Mouse (Mus musculus): ENCODE results near the gene Lrp4. TPM values are rescaled to one million over a fixed set of nuclear protein-coding genes. Genes with fewer than 3 reads are reported as not detected.

Gene Lrp4
- polyA plus RNA-seq (2015; fragmentation: Nextera tagmentation; extraction: Ambion mirVana) = 3.2 and 3.8 TPM in 2 replicates

GRCm38 (mm10) chr2:91457259-91457655 lies at the start of gene Lrp4:
Lrp4 (plus strand) TSS chr2:91457511.
- peak; percentile 59 for ATAC-seq (ENCODE audit: extremely low read depth, insufficient number of reproducible peaks, low FRiP score, low TSS enrichment)
- Histone ChIP-seq H3K4me1 (peaks cover 57% of the 10 kb centered on the region), H3K9me3 (0 out of 2 replicates have a peak, but pooled peaks cover 3% of the 10 kb centered on the region), H3K36me3 (peaks cover 3% of the 10 kb centered on the region; the same call in 1 of the 2 replicates), H3K9ac (peak within 1 kb of the TSS; percentile 85), H3K27ac (replicated peaks) (peak within 1 kb of the TSS; percentile 86), H3K4me3 (peak within 1 kb of the TSS; percentile 70), H3K4me2 (peak within 1 kb of the TSS; percentile 96), H3K27me3 (replicated peaks) (no peaks in the 10 kb centered on the region; the same call in 1 of the 2 replicates)
- WGBS = 0% methylated on average over 6 of the region's 36 CpGs

GRCm38 (mm10) chr2:91408031-91408430 lies 49.3 kb upstream of the Lrp4 start:
- Histone ChIP-seq H3K4me3 (no peak overlapping the region), H3K27me3 (replicated peaks) (no peaks in the 10 kb centered on the region), H3K36me3 (no peaks in the 10 kb centered on the region), H3K9ac (no peak overlapping the region), H3K4me2 (no peak overlapping the region), H3K27ac (replicated peaks) (no peak overlapping the region), H3K4me1 (peaks cover 9% of the 10 kb centered on the region), H3K9me3 (no peaks in the 10 kb centered on the region)
- ATAC-seq (ENCODE audit: extremely low read depth, insufficient number of reproducible peaks, low FRiP score, low TSS enrichment) = no peak
- 82% methylated on average over 2 of the region's 2 CpGs for WGBS

- Histone ChIP-seq H3K36me3 (no peaks in the 10 kb centered on the region), H3K9ac (no peak overlapping the region), H3K27ac (replicated peaks) (no peak overlapping the region), H3K9me3 (no peaks in the 10 kb centered on the region), H3K27me3 (replicated peaks) (no peaks in the 10 kb centered on the region), H3K4me3 (no peak overlapping the region), H3K4me2 (no peak overlapping the region), H3K4me1 (peaks cover 9% of the 10 kb centered on the region)
- ATAC-seq (ENCODE audit: extremely low read depth, insufficient number of reproducible peaks, low FRiP score, low TSS enrichment) = no peak
- WGBS = 46% methylated on average over 2 of the region's 2 CpGs
Observed at GRCm38 (mm10) chr2:91411473-91411872, 45.8 kb upstream of the Lrp4 start.

GRCm38 (mm10) chr2:91412361-91412760 lies 45.0 kb upstream of the Lrp4 start:
- WGBS = 64% methylated on average over 5 of the region's 5 CpGs
- H3K9me3 ChIP-seq = no peaks in the 10 kb centered on the region
- H3K27me3 ChIP-seq (replicated peaks) = no peaks in the 10 kb centered on the region
- no peak overlapping the region for H3K4me2 ChIP-seq
- no peak for ATAC-seq (ENCODE audit: extremely low read depth, insufficient number of reproducible peaks, low FRiP score, low TSS enrichment)
- no peak overlapping the region for H3K9ac ChIP-seq
- H3K4me3 ChIP-seq = no peak overlapping the region
- no peak overlapping the region for H3K27ac ChIP-seq (replicated peaks)
- H3K36me3 ChIP-seq = no peaks in the 10 kb centered on the region
- H3K4me1 ChIP-seq = peaks cover 9% of the 10 kb centered on the region

- ATAC-seq (ENCODE audit: extremely low read depth, insufficient number of reproducible peaks, low FRiP score, low TSS enrichment) = no peak
- H3K27ac ChIP-seq (replicated peaks) = no peak overlapping the region
Observed at GRCm38 (mm10) chr2:91413811-91414210, 43.5 kb upstream of the Lrp4 start.

GRCm38 (mm10) chr2:91421641-91422040 lies 35.7 kb upstream of the Lrp4 start:
- Histone ChIP-seq H3K27me3 (replicated peaks) (no peaks in the 10 kb centered on the region), H3K4me2 (no peak overlapping the region), H3K4me3 (no peak overlapping the region), H3K9me3 (no peaks in the 10 kb centered on the region), H3K36me3 (peaks cover 21% of the 10 kb centered on the region), H3K4me1 (peaks cover 4% of the 10 kb centered on the region), H3K9ac (no peak overlapping the region), H3K27ac (replicated peaks) (no peak overlapping the region)
- no peak for ATAC-seq (ENCODE audit: extremely low read depth, insufficient number of reproducible peaks, low FRiP score, low TSS enrichment)
- 85% methylated on average over 5 of the region's 5 CpGs for WGBS

More at GRCm38 (mm10) chr2:91413811-91414210, 43.5 kb upstream of the Lrp4 start:
- 80% methylated on average over 1 of the region's 1 CpGs for WGBS
- H3K27me3 ChIP-seq (replicated peaks) = no peaks in the 10 kb centered on the region
- H3K4me3 ChIP-seq = no peak overlapping the region
- H3K9me3 ChIP-seq = no peaks in the 10 kb centered on the region
- H3K36me3 ChIP-seq = no peaks in the 10 kb centered on the region
- no peak overlapping the region for H3K4me2 ChIP-seq
- H3K4me1 ChIP-seq = peaks cover 9% of the 10 kb centered on the region
- no peak overlapping the region for H3K9ac ChIP-seq

GRCm38 (mm10) chr2:91424061-91424720 lies 33.1 kb upstream of the Lrp4 start:
- no peaks in the 10 kb centered on the region for H3K27me3 ChIP-seq (replicated peaks)
- H3K4me3 ChIP-seq = no peak overlapping the region
- H3K9me3 ChIP-seq = no peaks in the 10 kb centered on the region
- no peak overlapping the region for H3K4me2 ChIP-seq
- no peak overlapping the region for H3K9ac ChIP-seq
- WGBS = 78% methylated on average over 7 of the region's 7 CpGs
- H3K27ac ChIP-seq (replicated peaks) = no peak overlapping the region
- ATAC-seq (ENCODE audit: extremely low read depth, insufficient number of reproducible peaks, low FRiP score, low TSS enrichment) = no peak
- H3K36me3 ChIP-seq = peaks cover 21% of the 10 kb centered on the region
- peaks cover 16% of the 10 kb centered on the region for H3K4me1 ChIP-seq

GRCm38 (mm10) chr2:91426321-91426720 lies 31.0 kb upstream of the Lrp4 start:
- no peak for ATAC-seq (ENCODE audit: extremely low read depth, insufficient number of reproducible peaks, low FRiP score, low TSS enrichment)
- Histone ChIP-seq H3K9ac (no peak overlapping the region), H3K27ac (replicated peaks) (no peak overlapping the region), H3K4me3 (no peak overlapping the region), H3K4me2 (no peak overlapping the region), H3K9me3 (no peaks in the 10 kb centered on the region), H3K27me3 (replicated peaks) (no peaks in the 10 kb centered on the region), H3K4me1 (peaks cover 34% of the 10 kb centered on the region), H3K36me3 (peaks cover 5% of the 10 kb centered on the region)
- WGBS = 71% methylated on average over 1 of the region's 1 CpGs

GRCm38 (mm10) chr2:91429146-91429545 lies 28.2 kb upstream of the Lrp4 start:
- WGBS = 42% methylated on average over 3 of the region's 3 CpGs
- Histone ChIP-seq H3K4me3 (no peak overlapping the region), H3K4me2 (no peak overlapping the region), H3K27me3 (replicated peaks) (no peaks in the 10 kb centered on the region), H3K4me1 (peaks cover 34% of the 10 kb centered on the region), H3K36me3 (no peaks in the 10 kb centered on the region), H3K9me3 (no peaks in the 10 kb centered on the region), H3K9ac (no peak overlapping the region), H3K27ac (replicated peaks) (no peak overlapping the region)
- no peak for ATAC-seq (ENCODE audit: extremely low read depth, insufficient number of reproducible peaks, low FRiP score, low TSS enrichment)

- no peaks in the 10 kb centered on the region for H3K36me3 ChIP-seq
- H3K27me3 ChIP-seq (replicated peaks) = no peaks in the 10 kb centered on the region
- H3K9ac ChIP-seq = no peak overlapping the region
- H3K9me3 ChIP-seq = no peaks in the 10 kb centered on the region
- WGBS = 40% methylated on average over 9 of the region's 9 CpGs
- H3K4me3 ChIP-seq = no peak overlapping the region
- peaks cover 34% of the 10 kb centered on the region for H3K4me1 ChIP-seq
- H3K27ac ChIP-seq (replicated peaks) = peak overlapping the region; percentile 28
- H3K4me2 ChIP-seq = peak overlapping the region; percentile 13; the same call in 1 of the 2 replicates
- no peak for ATAC-seq (ENCODE audit: extremely low read depth, insufficient number of reproducible peaks, low FRiP score, low TSS enrichment)
Observed at GRCm38 (mm10) chr2:91429915-91430599, 27.3 kb upstream of the Lrp4 start.

GRCm38 (mm10) chr2:91430600-91430919 lies 26.8 kb upstream of the Lrp4 start:
- WGBS = 37% methylated on average over 6 of the region's 6 CpGs
- Histone ChIP-seq H3K4me1 (peaks cover 34% of the 10 kb centered on the region), H3K9ac (no peak overlapping the region), H3K27me3 (replicated peaks) (no peaks in the 10 kb centered on the region), H3K27ac (replicated peaks) (no peak overlapping the region; the same call in 1 of the 2 replicates), H3K9me3 (no peaks in the 10 kb centered on the region), H3K4me2 (peak overlapping the region; percentile 13; the same call in 1 of the 2 replicates), H3K36me3 (no peaks in the 10 kb centered on the region), H3K4me3 (no peak overlapping the region)
- no peak for ATAC-seq (ENCODE audit: extremely low read depth, insufficient number of reproducible peaks, low FRiP score, low TSS enrichment)

Measured in heart, embryonic 13.5 days (tissue).